Mouse (Mus musculus) Patski (cell line): Measurements from ENCODE around the gene Ccdc24. TPM values are rescaled to one million over a fixed set of nuclear protein-coding genes. Genes with fewer than 3 reads are reported as not detected.

ENCODE experiments used
- ATAC-seq: fragments of 100-300 bp; one replicate; pipeline ENCODE4 v1.8.0; 2021
- CTCF ChIA-PET: fragments of 350-600 bp; sonication (Branson Sonifier 250); formaldehyde crosslinking; loops from one replicate; lab custom pipeline; 2022; ENCODE audit warnings: inconsistent platforms; lab: Charles Lee
- POLR2A ChIA-PET: fragments of 350-600 bp; sonication (Branson Sonifier 250); formaldehyde crosslinking; loops from one replicate; lab custom pipeline; 2022; ENCODE audit warnings: antibody characterized with exemption, inconsistent platforms; lab: Charles Lee
- DNase-seq: peaks from one replicate; pipeline ENCODE4 v3.0.0-alpha.2; 2011; ENCODE audit warnings: low read depth, low spot score
- H3K27me3 ChIP-seq: fragments of 371-371 bp; one replicate; pipeline ENCODE4 v1.5.1; 2021
- CTCF ChIP-seq: fragments of 100-300 bp; IDR thresholded peaks from one replicate; pipeline ENCODE4 v1.5.1; 2021
- in situ Hi-C: fragments of 300-500 bp; cut with MboI; formaldehyde crosslinking; loops from 3 replicates; pipeline ENCODE4 v1.11.1; 2018; ENCODE audit warnings: low pct_unique_long_range_greater_than_20kb, mixed read lengths
- polyA plus RNA-seq: library from polyadenylated mRNA; unstranded; gene quantifications from one replicate; pipeline ENCODE4 v1.2.3, GENCODE M21; 2021

The Ccdc24 gene
- polyA plus RNA-seq, 1 experiment from 2014 or later = 0.78 TPM

DNA sequence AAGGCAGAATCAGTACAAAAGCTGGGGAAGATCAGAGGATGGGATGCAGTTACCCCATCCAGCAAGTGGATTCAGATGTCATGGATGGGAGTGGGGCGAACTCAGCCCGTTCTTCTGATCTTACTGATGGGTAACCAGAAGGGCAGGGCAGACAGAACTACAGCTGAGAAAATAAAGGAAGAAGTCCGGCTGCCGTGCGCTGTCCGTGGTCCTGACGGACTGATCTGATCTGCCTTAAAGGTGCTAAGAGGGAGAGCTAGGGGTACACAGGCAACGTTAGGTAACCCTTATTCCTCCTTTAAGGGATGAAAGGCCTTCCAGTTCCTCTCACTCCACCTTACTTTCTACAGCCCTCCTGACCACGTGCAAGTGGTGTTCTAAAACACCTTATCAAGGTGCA is 21.0 kb upstream of the Ccdc24 start:
- no peak for ATAC-seq
- in situ Hi-C loops = no loop called here

DNA sequence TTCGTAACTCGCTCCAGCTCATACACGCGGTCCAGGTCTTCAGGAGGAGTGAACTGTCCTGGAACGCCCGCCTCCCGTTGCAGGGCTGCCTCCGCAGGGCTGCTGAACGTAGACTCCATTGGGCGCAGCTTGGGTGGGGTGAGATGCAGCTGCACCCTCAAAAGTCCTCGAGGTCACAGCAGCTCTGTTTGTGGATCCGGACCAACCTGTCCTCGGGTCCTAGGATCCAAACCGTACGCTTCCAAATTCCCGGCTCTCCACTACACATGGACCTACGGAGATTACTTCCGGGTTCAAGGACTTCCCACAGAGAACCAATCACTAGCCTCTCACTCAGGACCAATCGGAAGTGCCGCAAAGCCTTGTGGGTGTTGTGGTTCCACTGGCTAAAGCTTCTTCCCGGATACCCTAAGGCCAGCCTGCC is 19.4 kb upstream of the Ccdc24 start, which contains the start of gene Dph2:
Dph2 (minus strand) TSS at position 295 of the 424 bp plus-strand sequence.
- TF ChIP-seq CTCF = no peak
- ChIA-PET CTCF (interaction anchor here (1.0 to 2.2 kb wide), 3 partner anchors 21 to 192 kb away, joined by 3 to 9 read pairs (median 4); no protein-coding TSS in a partner anchor), POLR2A (no interaction called here)
- H3K27me3 ChIP-seq = no peaks in the 10 kb centered on the region
- in situ Hi-C loops = no loop called here
- DNase-seq = peak; percentile 68
- peak; percentile 65 for ATAC-seq

More for the DNA sequence above, 21.0 kb upstream of the Ccdc24 start:
- ChIA-PET POLR2A (no interaction called here), CTCF (no interaction called here)
- H3K27me3 ChIP-seq = no peaks in the 10 kb centered on the region
- no peak for TF ChIP-seq CTCF
- no peak for DNase-seq

DNA sequence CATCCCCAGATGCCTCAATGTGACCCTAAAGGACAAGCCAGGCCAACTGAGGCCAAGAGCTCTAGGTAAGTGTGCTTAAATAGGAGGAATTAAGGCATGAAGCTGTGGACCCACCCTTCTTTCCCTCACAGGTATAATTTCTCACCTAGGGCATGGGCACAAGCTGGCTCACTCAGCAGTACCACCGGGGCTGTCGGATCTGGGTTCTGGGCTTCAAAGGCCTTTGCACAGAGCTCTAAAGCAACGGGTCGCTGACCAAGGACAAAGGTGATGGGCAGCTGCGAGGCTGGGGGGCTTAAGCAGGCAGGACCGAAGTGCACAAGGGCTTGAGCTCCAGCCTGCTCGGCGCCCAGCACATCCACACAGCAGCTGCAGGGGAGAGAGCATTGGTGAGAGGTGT is 18.4 kb upstream of the Ccdc24 start:
- in situ Hi-C loops = no loop called here
- DNase-seq (no peak), ATAC-seq (no peak)
- ChIA-PET CTCF (interaction anchor here (1.0 to 2.2 kb wide), 4 partner anchors 22 to 193 kb away, joined by 3 to 9 read pairs (median 4); no protein-coding TSS in a partner anchor), POLR2A (interaction anchor here (0.6 kb wide), 1 partner anchor 245 kb away, joined by 3 read pairs; no protein-coding TSS in a partner anchor)
- H3K27me3 ChIP-seq = no peaks in the 10 kb centered on the region
- TF ChIP-seq CTCF = no peak

DNA sequence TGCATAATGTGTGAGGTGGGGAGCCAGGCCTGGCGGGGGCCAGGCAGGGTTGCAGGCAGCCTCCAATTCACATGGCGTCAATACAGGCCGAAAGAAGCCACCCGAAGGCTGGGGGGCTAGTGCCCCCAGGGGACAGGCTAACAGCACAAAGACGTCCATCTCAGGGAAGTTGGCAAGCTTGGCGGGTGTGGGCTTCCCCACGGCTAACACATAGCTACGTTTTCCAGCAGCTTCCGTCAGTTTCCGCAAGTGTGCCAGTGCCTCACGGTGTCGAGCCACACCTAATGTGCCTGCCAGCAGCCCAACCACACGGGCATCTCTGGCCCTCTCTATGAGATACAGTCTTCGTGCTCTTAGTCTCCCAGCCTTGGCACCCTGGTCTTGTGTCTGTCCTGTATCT is 17.7 kb upstream of the Ccdc24 start:
- CTCF ChIA-PET = interaction anchor here (0.9 to 2.2 kb wide), 4 partner anchors 8 to 194 kb away, joined by 3 to 9 read pairs (median 3); no protein-coding TSS in a partner anchor
- POLR2A ChIA-PET = interaction anchor here (0.6 kb wide), 1 partner anchor 245 kb away, joined by 3 read pairs; no protein-coding TSS in a partner anchor
- H3K27me3 ChIP-seq = no peaks in the 10 kb centered on the region
- DNase-seq = no peak
- no peak for ATAC-seq
- TF ChIP-seq CTCF = no peak
- in situ Hi-C loops = no loop called here

DNA sequence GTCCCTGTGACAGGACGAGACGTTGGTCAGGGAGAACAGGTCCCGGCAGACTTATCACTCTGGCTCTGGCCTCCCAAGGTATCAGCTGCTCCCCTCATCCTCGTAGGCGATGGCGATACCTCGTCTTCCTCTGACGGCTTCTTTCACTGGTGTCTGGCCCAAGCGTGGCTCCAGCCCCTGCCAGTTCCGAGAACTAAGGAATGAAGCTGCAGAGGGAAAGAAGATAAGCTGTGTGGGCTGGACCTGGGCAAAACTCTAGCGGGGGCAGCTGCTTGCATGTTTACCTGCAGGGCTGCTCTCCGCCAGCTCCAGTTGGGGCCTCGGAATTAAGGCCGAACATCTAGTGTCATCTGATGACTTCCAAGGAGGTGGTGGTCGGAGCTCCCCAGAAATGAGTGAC is 17.1 kb upstream of the Ccdc24 start:
- CTCF ChIA-PET = interaction anchor here (0.7 to 1.2 kb wide), 3 partner anchors 9 to 31 kb away, joined by 3 read pairs; no protein-coding TSS in a partner anchor
- POLR2A ChIA-PET = no interaction called here
- no peaks in the 10 kb centered on the region for H3K27me3 ChIP-seq
- in situ Hi-C loops = no loop called here
- ATAC-seq (no peak), DNase-seq (no peak)
- no peak for TF ChIP-seq CTCF

DNA sequence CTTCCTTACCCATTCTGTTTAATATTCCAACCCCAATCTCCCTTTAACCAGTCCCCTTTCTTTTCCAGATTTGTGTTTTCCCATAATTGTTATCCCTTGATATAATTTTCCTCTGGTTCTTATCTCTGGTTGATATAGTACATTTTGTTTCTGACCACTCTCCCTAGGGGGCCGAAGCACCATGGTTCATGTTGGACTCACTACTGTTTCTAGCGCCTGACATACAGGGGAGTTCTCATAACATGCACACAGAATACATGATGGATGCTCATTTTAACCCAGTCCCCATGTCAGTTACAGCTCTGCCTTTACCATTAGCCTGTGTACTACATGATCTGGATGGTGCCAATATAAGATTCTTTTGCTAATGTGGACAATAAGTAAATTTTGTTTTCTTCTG is 15.6 kb upstream of the Ccdc24 start:
- ChIA-PET POLR2A (no interaction called here), CTCF (no interaction called here)
- H3K27me3 ChIP-seq = no peaks in the 10 kb centered on the region
- DNase-seq (no peak), ATAC-seq (no peak)
- in situ Hi-C loops = no loop called here
- TF ChIP-seq CTCF = no peak

DNA sequence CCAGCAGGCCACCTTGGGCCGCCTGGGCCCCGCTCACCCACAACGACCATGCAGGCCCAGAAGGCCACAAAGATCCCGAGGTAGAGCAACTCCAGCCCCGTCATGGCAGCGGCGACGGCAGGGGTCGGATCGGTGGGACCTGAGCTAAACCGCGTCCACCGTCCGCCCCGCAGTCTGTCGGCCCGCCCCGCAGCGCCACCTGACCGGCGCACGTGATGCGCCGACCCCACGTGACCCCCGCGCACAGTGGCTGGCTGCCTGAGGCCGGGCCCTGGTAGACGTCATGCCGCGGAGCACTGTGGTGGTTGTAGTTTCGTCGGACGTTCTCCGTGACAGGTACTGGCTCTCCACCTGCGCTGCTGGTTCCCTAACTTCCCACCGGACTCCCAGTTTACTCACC is 14.8 kb upstream of the Ccdc24 start, which contains the start of gene Atp6v0b:
Atp6v0b (minus strand) TSS at position 201 of the 400 bp plus-strand sequence.
- POLR2A ChIA-PET = interaction anchor here (0.7 kb wide), 1 partner anchor 47 kb away, joined by 3 read pairs; no protein-coding TSS in a partner anchor
- DNase-seq (peak; percentile 33), ATAC-seq (peak; percentile 52)
- no peaks in the 10 kb centered on the region for H3K27me3 ChIP-seq
- no peak for TF ChIP-seq CTCF
- in situ Hi-C loops = no loop called here
- CTCF ChIA-PET = no interaction called here

DNA sequence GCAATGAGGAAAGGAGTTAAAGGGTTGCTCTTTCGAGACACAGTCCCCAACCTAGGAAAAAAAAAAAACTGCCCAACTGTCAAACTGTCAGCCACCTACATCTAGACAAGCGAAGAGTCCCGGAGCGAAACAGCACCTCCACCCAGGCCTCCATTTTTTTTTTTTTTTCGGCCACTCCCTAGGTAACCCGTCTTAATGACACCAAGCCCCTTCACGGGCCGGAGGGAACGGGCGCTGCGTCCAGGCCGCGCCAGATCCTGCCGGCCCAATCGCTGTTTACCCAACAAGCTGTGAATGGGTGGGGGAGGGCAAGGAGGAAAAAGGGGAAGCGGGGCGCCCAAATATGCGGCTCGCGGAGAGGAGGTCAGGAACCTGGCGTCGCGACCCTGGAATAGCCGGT is 14.3 kb upstream of the Ccdc24 start:
- CTCF ChIA-PET = no interaction called here
- POLR2A ChIA-PET = interaction anchor here (0.7 kb wide), 1 partner anchor 48 kb away, joined by 3 read pairs; no protein-coding TSS in a partner anchor
- TF ChIP-seq CTCF = no peak
- no peaks in the 10 kb centered on the region for H3K27me3 ChIP-seq
- no peak for ATAC-seq
- in situ Hi-C loops = no loop called here
- DNase-seq = no peak

DNA sequence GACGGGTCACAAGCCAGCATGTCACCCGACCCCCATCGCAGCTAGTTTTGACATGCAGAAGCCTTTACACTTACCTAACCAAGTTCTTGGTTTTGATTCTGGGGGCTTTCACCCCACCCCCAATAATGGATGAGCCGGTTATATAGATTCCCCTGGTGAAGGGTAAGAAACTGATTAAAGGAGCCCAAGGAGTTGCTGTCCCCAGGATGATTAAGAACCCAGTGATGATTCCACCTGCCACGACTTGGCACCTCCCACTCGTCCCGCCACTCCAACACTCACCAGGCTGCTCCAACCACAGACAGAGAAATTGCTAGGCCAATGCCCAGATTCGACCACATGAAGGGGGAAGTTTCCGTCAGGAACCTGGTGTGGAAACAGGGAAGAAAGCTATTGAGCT is 13.6 kb upstream of the Ccdc24 start:
- CTCF ChIA-PET = no interaction called here
- H3K27me3 ChIP-seq = no peaks in the 10 kb centered on the region
- POLR2A ChIA-PET = no interaction called here
- ATAC-seq = no peak
- no peak for TF ChIP-seq CTCF
- in situ Hi-C loops = no loop called here
- DNase-seq = no peak

DNA sequence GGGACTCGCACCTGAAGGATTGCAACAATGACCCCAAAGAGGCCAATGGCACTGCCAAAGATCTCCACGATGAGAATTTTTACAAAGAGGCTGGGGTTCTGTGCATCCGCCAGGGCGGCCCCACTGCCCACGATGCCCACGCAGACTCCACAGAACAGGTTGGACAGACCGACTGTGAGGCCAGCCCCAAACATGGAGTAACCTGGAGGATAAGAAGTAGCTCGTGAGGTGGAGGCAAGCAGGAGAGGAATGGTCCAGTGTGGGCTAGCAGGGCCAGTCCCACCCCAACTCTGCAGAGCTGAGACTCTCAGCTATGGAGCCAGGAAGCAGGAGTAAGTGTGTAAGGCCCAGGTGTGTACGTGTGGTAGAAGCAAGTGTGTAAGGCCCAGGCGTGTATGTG is 12.7 kb upstream of the Ccdc24 start:
- no peak for DNase-seq
- no peak for ATAC-seq
- no peaks in the 10 kb centered on the region for H3K27me3 ChIP-seq
- CTCF ChIA-PET = no interaction called here
- in situ Hi-C loops = no loop called here
- POLR2A ChIA-PET = no interaction called here
- no peak for TF ChIP-seq CTCF

DNA sequence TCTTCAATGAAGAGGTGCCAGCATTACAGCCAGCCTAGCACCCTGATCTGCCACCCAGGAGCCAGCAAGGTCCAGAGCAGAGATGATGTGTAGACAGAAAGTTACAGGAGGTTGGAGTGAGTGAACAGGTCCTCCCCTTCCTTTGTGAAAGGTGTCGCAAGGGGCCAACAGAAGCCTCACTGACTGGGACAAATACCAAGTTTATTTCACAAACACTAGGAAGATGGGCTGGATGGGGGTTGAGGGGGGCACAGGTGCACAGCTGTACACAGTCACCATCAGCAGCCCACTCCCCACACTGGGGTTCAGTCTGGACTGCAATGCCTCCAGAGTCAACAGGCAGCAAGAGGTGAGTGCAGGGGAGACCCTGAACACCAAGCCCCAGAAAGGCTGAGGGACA is 11.8 kb upstream of the Ccdc24 start:
- no peaks in the 10 kb centered on the region for H3K27me3 ChIP-seq
- CTCF ChIA-PET = no interaction called here
- no peak for ATAC-seq
- in situ Hi-C loops = no loop called here
- no peak for TF ChIP-seq CTCF
- POLR2A ChIA-PET = no interaction called here
- DNase-seq = no peak
